ENCODE assay signal across 8 mouse cellular contexts in genomic region chr1:184771202-184771890, GRCm38 (mm10). TPM values are rescaled to one million over a fixed set of nuclear protein-coding genes. Genes with fewer than 3 reads are reported as not detected.
DNase-seq lines count a peak whose midpoint lies in the region; ATAC-seq lines count a peak whose summit lies in the region.

No protein-coding gene starts in this region.

- ATAC-seq in common myeloid progenitor, adult 5-6 weeks (replicated peaks; ENCODE audit: low read depth, poor library complexity, severe bottlenecking): peak; percentile 73
- peak; percentile 84 for ATAC-seq in megakaryocyte-erythroid progenitor cell, adult 5-6 weeks (replicated peaks; ENCODE audit: low FRiP score, low TSS enrichment, poor library complexity, severe bottlenecking)

- intact Hi-C loops in left cerebral cortex, postnatal 14 days (cut with DNase I): no loop called here

- DNase-seq in ZHBTc4 (ENCODE audit: low read depth, low spot score): peak; percentile 80
- DNase-seq in gastrocnemius, postnatal 10 days: peak; percentile 95
- DNase-seq in hindlimb bud, embryonic 11.5 days (ENCODE audit: extremely low spot score, low read depth, low spot score): peak; percentile 53
- DNase-seq in left cerebral cortex, postnatal 14 days (ENCODE audit: low spot score in 2 of 2): peak; percentile 53 to 73
- peak; percentile 24 for DNase-seq in right cerebral cortex, postnatal 36 days (ENCODE audit: low spot score in 2 of 2)
- peak; percentile 82 for DNase-seq in yolk sac, embryonic 10.5 days (ENCODE audit: low spot score)

RNA-seq across cellular contexts. Expression of gene Hlx, which starts 38.9 kb away (rescaled TPM):
- total RNA-seq in common myeloid progenitor, adult 5-6 weeks (2017): 4.6 and 10.8 TPM in 2 replicates
- 10 to 100 TPM; 26.8 to 27.5 TPM for total RNA-seq in gastrocnemius, postnatal 10 days (2021)
- 1 to 10 TPM in 1 of 2 experiments, under 1 TPM in 1; 0.64 to 1.4 TPM for total RNA-seq in left cerebral cortex, postnatal 14 days (2021)
- total RNA-seq in megakaryocyte-erythroid progenitor cell, adult 5-6 weeks (2014; fragmentation: Nextera tagmentation): 0.96 and 1.4 TPM in 2 replicates
- total RNA-seq in megakaryocyte-erythroid progenitor cell, adult 5-6 weeks (2017): 1.7 TPM in 1 of 2 replicates, not detected in the other

RNA-seq across cellular contexts. Expression of gene Marc1, which starts 39.8 kb away (rescaled TPM):
- not detected in 2 replicates for total RNA-seq in common myeloid progenitor, adult 5-6 weeks (2017)
- under 1 TPM; 0.19 to 0.20 TPM for total RNA-seq in gastrocnemius, postnatal 10 days (2021)
- under 1 TPM in 1 of 2 experiments, not detected in 1; 0.36 TPM for total RNA-seq in left cerebral cortex, postnatal 14 days (2021)
- not detected in 2 replicates for total RNA-seq in megakaryocyte-erythroid progenitor cell, adult 5-6 weeks (2014; fragmentation: Nextera tagmentation)
- total RNA-seq in megakaryocyte-erythroid progenitor cell, adult 5-6 weeks (2017): not detected in 2 replicates

Comparison
In these comparisons a context has a peak if more than half of its experiments do, and no peak if none do; other contexts are left out.
1. Peak in every context shown above with its lines: DNase-seq and ATAC-seq.
2. DNase-seq: peak in every context shown above with its lines; median percentile 95 in gastrocnemius, postnatal 10 days; 82 in yolk sac, embryonic 10.5 days; 80 in ZHBTc4; 63 in left cerebral cortex, postnatal 14 days; 53 in hindlimb bud, embryonic 11.5 days; 24 in right cerebral cortex, postnatal 36 days.